Mouse (Mus musculus): ENCODE measurements around the gene Myef2. TPM values are rescaled to one million over a fixed set of nuclear protein-coding genes. Genes with fewer than 3 reads are reported as not detected.
A peak's percentile ranks its signal among the peaks of the same experiment; 100 is the strongest.
"Not testable (repeated sequence)": the region's sequence is repeated elsewhere in the genome, so short reads cannot be mapped to it uniquely, and the experiment has no call there.

Myef2 gene
- polyA plus RNA-seq, 1 experiment from 2014 or later, result 21.7 TPM

GRCm38 (mm10) chr2:125122624-125123476 is 611 bp downstream of the Myef2 start:
- Histone ChIP-seq H3K27me3 (0 out of 2 replicates have a peak, but pooled peaks cover 5% of the 10 kb centered on the region), H3K9me3 (replicated peaks) (no peaks in the 10 kb centered on the region), H3K36me3 (replicated peaks) (no peaks in the 10 kb centered on the region; the same call in 1 of the 2 replicates), H3K9ac (peak overlapping the region; percentile 87), H3K4me2 (peak overlapping the region; percentile 82), H3K4me3 (replicated peaks) (peak overlapping the region; percentile 85), H3K4me1 (replicated peaks) (peaks cover 35% of the 10 kb centered on the region), H3K27ac (replicated peaks) (peak overlapping the region; percentile 82)
- under 1% methylated on average over 59 of the region's 59 CpGs for WGBS (ENCODE audit: insufficient replicate concordance)
- ATAC-seq (ENCODE audit: insufficient read depth), result peak; percentile 83

GRCm38 (mm10) chr2:125122288-125122623 is 1.2 kb downstream of the Myef2 start:
- H3K36me3 ChIP-seq (replicated peaks), result no peaks in the 10 kb centered on the region; the same call in 1 of the 2 replicates
- no peaks in the 10 kb centered on the region for H3K9me3 ChIP-seq (replicated peaks)
- peak overlapping the region; percentile 82; the same call in 1 of the 2 replicates for H3K27ac ChIP-seq (replicated peaks)
- peak overlapping the region; percentile 87 for H3K9ac ChIP-seq
- WGBS (ENCODE audit: insufficient replicate concordance), result 10% methylated on average over 4 of the region's 4 CpGs
- 0 out of 2 replicates have a peak, but pooled peaks cover 5% of the 10 kb centered on the region for H3K27me3 ChIP-seq
- peak overlapping the region; percentile 82 for H3K4me2 ChIP-seq
- no peak for ATAC-seq (ENCODE audit: insufficient read depth)
- peak overlapping the region; percentile 85 for H3K4me3 ChIP-seq (replicated peaks)
- H3K4me1 ChIP-seq (replicated peaks), result peaks cover 35% of the 10 kb centered on the region

- Histone ChIP-seq H3K4me2 (no peak overlapping the region), H3K9ac (no peak overlapping the region), H3K4me3 (replicated peaks) (no peak overlapping the region), H3K27me3 (0 out of 2 replicates have a peak, but pooled peaks cover 3% of the 10 kb centered on the region), H3K27ac (replicated peaks) (no peak overlapping the region), H3K36me3 (replicated peaks) (peaks cover 10% of the 10 kb centered on the region; the same call in 1 of the 2 replicates), H3K9me3 (replicated peaks) (no peaks in the 10 kb centered on the region), H3K4me1 (replicated peaks) (peaks cover 35% of the 10 kb centered on the region)
- 59% methylated on average over 6 of the region's 6 CpGs for WGBS (ENCODE audit: insufficient replicate concordance)
- ATAC-seq (ENCODE audit: insufficient read depth), result no peak
These were observed 3.9 kb downstream of the Myef2 start for GRCm38 (mm10) chr2:125119381-125120110.

- H3K4me3 ChIP-seq (replicated peaks); H3K27ac ChIP-seq (replicated peaks); H3K4me1 ChIP-seq (replicated peaks); H3K9me3 ChIP-seq (replicated peaks); H3K4me2 ChIP-seq; H3K9ac ChIP-seq; ATAC-seq (ENCODE audit: insufficient read depth); H3K27me3 ChIP-seq: not testable (repeated sequence)
- WGBS (ENCODE audit: insufficient replicate concordance), result 88% methylated on average over 4 of the region's 4 CpGs
- H3K36me3 ChIP-seq (replicated peaks), result peaks cover 57% of the 10 kb centered on the region
These were observed 16.9 kb downstream of the Myef2 start for GRCm38 (mm10) chr2:125106536-125106935.

GRCm38 (mm10) chr2:125104491-125104890 is 19.0 kb downstream of the Myef2 start:
- WGBS (ENCODE audit: insufficient replicate concordance), result 93% methylated on average over 13 of the region's 13 CpGs
- H3K4me2 ChIP-seq, result not testable (repeated sequence)

GRCm38 (mm10) chr2:125092123-125092522 is 31.3 kb downstream of the Myef2 start:
- peaks cover 50% of the 10 kb centered on the region for H3K36me3 ChIP-seq (replicated peaks)
- H3K27ac ChIP-seq (replicated peaks); H3K4me2 ChIP-seq; H3K4me1 ChIP-seq (replicated peaks); H3K27me3 ChIP-seq; H3K9ac ChIP-seq; H3K4me3 ChIP-seq (replicated peaks); ATAC-seq (ENCODE audit: insufficient read depth); H3K9me3 ChIP-seq (replicated peaks): not testable (repeated sequence)
- 66% methylated on average over 3 of the region's 3 CpGs for WGBS (ENCODE audit: insufficient replicate concordance)

More at GRCm38 (mm10) chr2:125104491-125104890, 19.0 kb downstream of the Myef2 start:
- not testable (repeated sequence) for H3K4me1 ChIP-seq (replicated peaks); H3K27ac ChIP-seq (replicated peaks); ATAC-seq (ENCODE audit: insufficient read depth); H3K9ac ChIP-seq; H3K9me3 ChIP-seq (replicated peaks); H3K27me3 ChIP-seq; H3K4me3 ChIP-seq (replicated peaks)
- peaks cover 66% of the 10 kb centered on the region for H3K36me3 ChIP-seq (replicated peaks)

GRCm38 (mm10) chr2:125088757-125089156 is 34.7 kb downstream of the Myef2 start:
- Histone ChIP-seq H3K27me3 (no peaks in the 10 kb centered on the region), H3K4me3 (replicated peaks) (no peak overlapping the region), H3K36me3 (replicated peaks) (peaks cover 46% of the 10 kb centered on the region), H3K9me3 (replicated peaks) (no peaks in the 10 kb centered on the region), H3K27ac (replicated peaks) (no peak overlapping the region), H3K9ac (no peak overlapping the region), H3K4me2 (no peak overlapping the region), H3K4me1 (replicated peaks) (no peaks in the 10 kb centered on the region)
- ATAC-seq (ENCODE audit: insufficient read depth), result no peak
- 93% methylated on average over 7 of the region's 7 CpGs for WGBS (ENCODE audit: insufficient replicate concordance)

GRCm38 (mm10) chr2:125083879-125084278 is 39.6 kb downstream of the Myef2 start:
- no peaks in the 10 kb centered on the region for H3K27me3 ChIP-seq
- no peaks in the 10 kb centered on the region for H3K4me1 ChIP-seq (replicated peaks)
- H3K27ac ChIP-seq (replicated peaks), result no peak overlapping the region
- H3K4me2 ChIP-seq, result no peak overlapping the region
- no peaks in the 10 kb centered on the region for H3K9me3 ChIP-seq (replicated peaks)
- no peak overlapping the region for H3K4me3 ChIP-seq (replicated peaks)
- 18% methylated on average over 1 of the region's 1 CpGs for WGBS (ENCODE audit: insufficient replicate concordance)
- no peak overlapping the region for H3K9ac ChIP-seq
- no peak for ATAC-seq (ENCODE audit: insufficient read depth)
- peaks cover 26% of the 10 kb centered on the region for H3K36me3 ChIP-seq (replicated peaks)

GRCm38 (mm10) chr2:125073056-125073780 is 50.2 kb downstream of the Myef2 start:
- 61% methylated on average over 3 of the region's 3 CpGs for WGBS (ENCODE audit: insufficient replicate concordance)
- no peak overlapping the region for H3K4me2 ChIP-seq
- H3K9me3 ChIP-seq (replicated peaks), result no peaks in the 10 kb centered on the region
- no peaks in the 10 kb centered on the region for H3K4me1 ChIP-seq (replicated peaks)
- H3K4me3 ChIP-seq (replicated peaks), result no peak overlapping the region
- H3K36me3 ChIP-seq (replicated peaks), result no peaks in the 10 kb centered on the region
- H3K27me3 ChIP-seq, result no peaks in the 10 kb centered on the region
- H3K9ac ChIP-seq, result no peak overlapping the region
- no peak for ATAC-seq (ENCODE audit: insufficient read depth)
- H3K27ac ChIP-seq (replicated peaks), result no peak overlapping the region

- no peak overlapping the region for H3K9ac ChIP-seq
- H3K4me3 ChIP-seq (replicated peaks), result no peak overlapping the region
- H3K36me3 ChIP-seq (replicated peaks), result no peaks in the 10 kb centered on the region
- ATAC-seq (ENCODE audit: insufficient read depth), result no peak
- no peaks in the 10 kb centered on the region for H3K27me3 ChIP-seq
- H3K9me3 ChIP-seq (replicated peaks), result no peaks in the 10 kb centered on the region
- H3K4me2 ChIP-seq, result no peak overlapping the region
- no peak overlapping the region for H3K27ac ChIP-seq (replicated peaks)
- no peaks in the 10 kb centered on the region for H3K4me1 ChIP-seq (replicated peaks)
- WGBS (ENCODE audit: insufficient replicate concordance), result 71% methylated on average over 12 of the region's 12 CpGs
These were observed 54.8 kb downstream of the Myef2 start for GRCm38 (mm10) chr2:125068696-125069095.

- Histone ChIP-seq H3K4me3 (replicated peaks) (no peak within 1 kb of the TSS), H3K9me3 (replicated peaks) (no peaks in the 10 kb centered on the region), H3K9ac (no peak within 1 kb of the TSS), H3K4me2 (no peak within 1 kb of the TSS), H3K4me1 (replicated peaks) (no peaks in the 10 kb centered on the region), H3K27ac (replicated peaks) (no peak within 1 kb of the TSS), H3K36me3 (replicated peaks) (no peaks in the 10 kb centered on the region), H3K27me3 (no peaks in the 10 kb centered on the region)
- WGBS (ENCODE audit: insufficient replicate concordance), result 22% methylated on average over 10 of the region's 10 CpGs
- ATAC-seq (ENCODE audit: insufficient read depth), result no peak
These were observed 55.6 kb downstream of the Myef2 start, which contains the start of gene Slc24a5 for GRCm38 (mm10) chr2:125067894-125068293. Slc24a5 (plus strand) TSS chr2:125068124.
